Mouse (Mus musculus): ENCODE measurements around the gene Rnaseh2c. TPM values are rescaled to one million over a fixed set of nuclear protein-coding genes. Genes with fewer than 3 reads are reported as not detected.

Rnaseh2c gene
- total RNA-seq, 1 experiment: 99.5 TPM

DNA sequence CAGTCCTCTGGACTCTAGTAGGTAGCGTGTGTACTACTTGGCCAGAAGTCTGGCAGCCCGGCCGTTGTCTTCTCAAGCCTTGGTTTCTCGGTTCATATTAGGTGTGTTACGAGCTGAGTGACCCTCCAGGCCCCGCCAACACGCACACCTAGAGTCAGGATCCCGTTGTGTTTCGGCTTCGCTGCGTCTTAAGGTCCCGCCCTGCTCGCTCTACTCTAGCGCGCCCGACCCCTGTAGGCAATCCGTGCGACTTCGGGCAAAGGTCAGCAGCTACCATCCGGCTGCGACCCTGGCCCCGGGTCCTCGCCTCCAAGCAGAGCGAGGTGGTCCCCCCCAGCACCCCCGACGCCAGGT lies 34.5 kb upstream of the Rnaseh2c start:
- Histone ChIP-seq H3K36me3 (ENCODE audit: control insufficient read depth, insufficient read depth, low read length, poor library complexity, severe bottlenecking) (peaks cover 3% of the 10 kb centered on the region; the same call in 1 of the 2 replicates), H3K9ac (ENCODE audit: insufficient read depth, low read depth, low read length, poor library complexity, severe bottlenecking) (peak overlapping the region; percentile 85), H3K9me3 (ENCODE audit: control insufficient read depth, insufficient read depth, low read depth, low read length) (no peaks in the 10 kb centered on the region), H3K27ac (ENCODE audit: insufficient read depth, low read depth, low read length, poor library complexity, severe bottlenecking) (peak overlapping the region; percentile 86), H3K4me1 (ENCODE audit: control insufficient read depth in 2 of 2, insufficient read depth in 2 of 2, low read length in 2 of 2, poor library complexity in 1 of 2) (peaks cover 0 to 8% of the 10 kb centered on the region in 2 experiments; a peak in 2 of 4 replicates), H3K4me3 (ENCODE audit: insufficient read depth in 1 of 2, low read depth in 1 of 2, low read length in 2 of 2, poor library complexity in 1 of 2, severe bottlenecking in 1 of 2) (peak overlapping the region; percentile 77 to 83)
- in situ Hi-C loops (cut with MboI; ENCODE audit: low sequenced_read_pairs in 2 of 2, unreplicated experiment in 2 of 2): no loop called here
- TF ChIP-seq CHD2 (IDR thresholded peaks at IDR 0.05; ENCODE audit: low read depth, low read length) (no peak), MAFK (IDR thresholded peaks at IDR 0.05; ENCODE audit: insufficient read depth, low read depth, low read length) (no peak), ZC3H11A (IDR thresholded peaks at IDR 0.05; ENCODE audit: borderline replicate concordance, low read depth, low read length) (no peak), ZNF384 (IDR thresholded peaks at IDR 0.05; ENCODE audit: low read depth, low read length) (no peak), HCFC1 (IDR thresholded peaks at IDR 0.05; ENCODE audit: borderline replicate concordance, insufficient read depth, low read length) (no peak)
- DNase-seq (ENCODE audit: low read depth, low spot score): no peak

DNA sequence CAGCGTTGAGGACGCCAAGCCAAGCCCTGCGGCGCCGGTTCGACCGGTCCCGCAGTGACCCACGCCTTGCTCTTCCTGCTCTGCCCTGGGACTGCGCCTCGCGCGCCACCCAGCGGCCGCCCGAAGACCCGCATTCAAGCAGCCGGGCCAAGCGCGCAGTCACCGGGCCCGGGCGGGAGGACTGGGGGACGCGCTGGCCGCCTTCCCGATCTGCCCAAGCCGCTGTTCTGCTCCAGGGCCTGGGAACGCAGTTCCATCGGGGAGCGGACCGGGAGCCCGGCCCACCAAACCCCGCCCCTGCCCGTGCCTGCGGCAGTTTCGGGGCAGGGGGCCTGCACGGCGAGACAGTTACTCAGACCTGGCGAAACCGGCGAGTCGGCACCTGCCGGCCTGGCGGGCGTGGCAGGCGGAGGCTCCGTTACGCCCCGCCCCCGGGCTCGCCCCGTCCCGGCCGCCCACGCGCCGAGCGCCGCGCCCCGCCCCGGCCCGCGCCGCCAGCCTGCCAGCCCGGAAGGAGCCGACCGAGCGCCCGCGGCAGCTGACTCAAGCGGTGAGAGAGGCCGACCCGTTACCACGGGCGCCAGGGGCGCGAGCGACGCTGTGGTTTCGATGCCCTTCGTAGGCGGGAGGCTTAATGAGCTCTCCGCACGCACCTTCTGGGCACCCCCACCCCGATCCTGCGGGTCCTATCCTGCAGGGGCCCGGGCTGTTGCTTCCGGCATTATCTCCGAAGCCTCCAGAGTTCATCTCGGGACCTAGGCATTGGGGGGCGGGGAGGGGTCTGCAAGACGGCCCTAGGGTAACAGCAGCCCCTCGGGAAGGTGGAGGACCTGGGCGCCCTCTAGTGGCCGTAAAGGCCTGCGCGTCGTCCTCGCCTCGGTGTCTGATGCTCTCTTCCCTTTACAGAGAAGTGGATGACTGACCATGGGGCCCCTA lies 33.9 kb upstream of the Rnaseh2c start, which contains the start of gene Ap5b1:
Gene Ap5b1, plus strand, starts transcription at position 492 of the 936 bp plus-strand sequence.
- Histone ChIP-seq H3K4me1 (ENCODE audit: control insufficient read depth in 2 of 2, insufficient read depth in 2 of 2, low read length in 2 of 2, poor library complexity in 1 of 2) (peaks cover 0 to 13% of the 10 kb centered on the region in 2 experiments; a peak in 2 of 4 replicates), H3K9me3 (ENCODE audit: control insufficient read depth, insufficient read depth, low read depth, low read length) (no peaks in the 10 kb centered on the region), H3K9ac (ENCODE audit: insufficient read depth, low read depth, low read length, poor library complexity, severe bottlenecking) (peak within 1 kb of the TSS; percentile 85), H3K36me3 (ENCODE audit: control insufficient read depth, insufficient read depth, low read length, poor library complexity, severe bottlenecking) (peaks cover 3% of the 10 kb centered on the region; the same call in 1 of the 2 replicates), H3K4me3 (ENCODE audit: insufficient read depth in 1 of 2, low read depth in 1 of 2, low read length in 2 of 2, poor library complexity in 1 of 2, severe bottlenecking in 1 of 2) (peak within 1 kb of the TSS; percentile 77 to 83), H3K27ac (ENCODE audit: insufficient read depth, low read depth, low read length, poor library complexity, severe bottlenecking) (peak within 1 kb of the TSS; percentile 86)
- DNase-seq (ENCODE audit: low read depth, low spot score): peak; percentile 79
- TF ChIP-seq MAFK (IDR thresholded peaks at IDR 0.05; ENCODE audit: insufficient read depth, low read depth, low read length) (no peak), ZNF384 (IDR thresholded peaks at IDR 0.05; ENCODE audit: low read depth, low read length) (no peak), HCFC1 (IDR thresholded peaks at IDR 0.05; ENCODE audit: borderline replicate concordance, insufficient read depth, low read length) (peak; percentile 26; the same call in 1 of the 2 replicates), CHD2 (IDR thresholded peaks at IDR 0.05; ENCODE audit: low read depth, low read length) (no peak)
- in situ Hi-C loops (cut with MboI; ENCODE audit: low sequenced_read_pairs in 2 of 2, unreplicated experiment in 2 of 2): no loop called here

GRCm38 (mm10) chr19:5568470-5569140 lies 33.1 kb upstream of the Rnaseh2c start:
- DNase-seq (ENCODE audit: low read depth, low spot score): peak; percentile 87
- Histone ChIP-seq H3K4me3 (ENCODE audit: insufficient read depth in 1 of 2, low read depth in 1 of 2, low read length in 2 of 2, poor library complexity in 1 of 2, severe bottlenecking in 1 of 2) (peak overlapping the region; percentile 77 to 83), H3K36me3 (ENCODE audit: control insufficient read depth, insufficient read depth, low read length, poor library complexity, severe bottlenecking) (peaks cover 3% of the 10 kb centered on the region; the same call in 1 of the 2 replicates), H3K4me1 (ENCODE audit: control insufficient read depth in 2 of 2, insufficient read depth in 2 of 2, low read length in 2 of 2, poor library complexity in 1 of 2) (peaks cover 0 to 14% of the 10 kb centered on the region in 2 experiments; a peak in 2 of 4 replicates), H3K9ac (ENCODE audit: insufficient read depth, low read depth, low read length, poor library complexity, severe bottlenecking) (peak overlapping the region; percentile 85), H3K27ac (ENCODE audit: insufficient read depth, low read depth, low read length, poor library complexity, severe bottlenecking) (no peak overlapping the region), H3K9me3 (ENCODE audit: control insufficient read depth, insufficient read depth, low read depth, low read length) (no peaks in the 10 kb centered on the region)
- in situ Hi-C loops (cut with MboI; ENCODE audit: low sequenced_read_pairs in 2 of 2, unreplicated experiment in 2 of 2): no loop called here
- TF ChIP-seq CHD2 (IDR thresholded peaks at IDR 0.05; ENCODE audit: low read depth, low read length): no peak
- peak; percentile 68; the same call in 1 of the 2 replicates for TF ChIP-seq HCFC1 (IDR thresholded peaks at IDR 0.05; ENCODE audit: borderline replicate concordance, insufficient read depth, low read length)

DNA sequence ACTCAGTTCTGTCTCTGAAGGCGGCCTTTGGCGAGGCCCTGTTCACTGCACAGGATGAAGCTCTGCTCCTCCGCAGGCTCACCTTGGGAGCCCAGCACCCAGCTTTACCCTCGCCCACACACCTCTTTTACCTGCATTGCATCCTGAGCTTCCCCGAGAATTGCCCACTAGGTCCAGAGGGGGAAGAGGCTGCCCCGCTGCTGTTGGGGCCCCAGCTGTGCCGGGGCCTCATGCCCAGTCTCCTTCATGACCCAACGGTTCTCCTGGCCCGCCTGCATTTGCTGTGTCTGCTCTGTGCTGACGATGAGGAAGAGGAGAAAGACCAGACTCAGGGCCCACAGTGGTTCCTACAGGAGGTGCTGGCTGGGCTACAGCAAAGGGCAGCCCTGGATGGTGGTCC lies 32.2 kb upstream of the Rnaseh2c start:
- peaks cover 0 to 14% of the 10 kb centered on the region in 2 experiments; a peak in 2 of 4 replicates for H3K4me1 ChIP-seq (ENCODE audit: control insufficient read depth in 2 of 2, insufficient read depth in 2 of 2, low read length in 2 of 2, poor library complexity in 1 of 2)
- in situ Hi-C loops (cut with MboI; ENCODE audit: low sequenced_read_pairs in 2 of 2, unreplicated experiment in 2 of 2): no loop called here
- no peak for DNase-seq (ENCODE audit: low read depth, low spot score)
- H3K4me3 ChIP-seq (ENCODE audit: insufficient read depth in 1 of 2, low read depth in 1 of 2, low read length in 2 of 2, poor library complexity in 1 of 2, severe bottlenecking in 1 of 2): peak overlapping the region in 1 of 2 experiments; percentile 27; a peak in 1 of 4 replicates
- peaks cover 3% of the 10 kb centered on the region; the same call in 1 of the 2 replicates for H3K36me3 ChIP-seq (ENCODE audit: control insufficient read depth, insufficient read depth, low read length, poor library complexity, severe bottlenecking)
- TF ChIP-seq CHD2 (IDR thresholded peaks at IDR 0.05; ENCODE audit: low read depth, low read length) (no peak), HCFC1 (IDR thresholded peaks at IDR 0.05; ENCODE audit: borderline replicate concordance, insufficient read depth, low read length) (no peak), MAFK (IDR thresholded peaks at IDR 0.05; ENCODE audit: insufficient read depth, low read depth, low read length) (no peak), ZC3H11A (IDR thresholded peaks at IDR 0.05; ENCODE audit: borderline replicate concordance, low read depth, low read length) (no peak)
- H3K27ac ChIP-seq (ENCODE audit: insufficient read depth, low read depth, low read length, poor library complexity, severe bottlenecking): no peak overlapping the region
- H3K9ac ChIP-seq (ENCODE audit: insufficient read depth, low read depth, low read length, poor library complexity, severe bottlenecking): no peak overlapping the region; the same call in 1 of the 2 replicates
- no peaks in the 10 kb centered on the region for H3K9me3 ChIP-seq (ENCODE audit: control insufficient read depth, insufficient read depth, low read depth, low read length)
